Mouse (Mus musculus): Measurements from ENCODE around the gene Pck1. TPM values are rescaled to one million over a fixed set of nuclear protein-coding genes. Genes with fewer than 3 reads are reported as not detected.

The Pck1 gene
- total RNA-seq, 4 experiments from 2014 or later, result 3.9 to 5.8 (median 4.8) TPM

- DNase-seq (ENCODE audit: low spot score), result no peak
These were observed 50.9 kb downstream of the Pck1 start for GRCm38 (mm10) chr2:173203726-173204125.

GRCm38 (mm10) chr2:173204671-173205070 is 51.8 kb downstream of the Pck1 start:
- DNase-seq (ENCODE audit: low spot score), result no peak

- DNase-seq (ENCODE audit: low spot score), result no peak
These were observed 52.8 kb downstream of the Pck1 start for GRCm38 (mm10) chr2:173205563-173206099.

GRCm38 (mm10) chr2:173207051-173207450 is 54.2 kb downstream of the Pck1 start:
- no peak for DNase-seq (ENCODE audit: low spot score)

Other genes starting within 250 kb of the Pck1 start
- 1 to 10 TPM in 1 of 4 experiments, under 1 TPM in 3; 0.59 to 1.4 (median 0.74) TPM for gene Bmp7, start 212.7 kb upstream of the Pck1 start, total RNA-seq (2022)
- gene Spo11, start 175.3 kb upstream of the Pck1 start, total RNA-seq (2022), result not detected
- 10 to 100 TPM; 20.2 to 24.8 (median 23.0) TPM for gene Rae1, start 152.9 kb upstream of the Pck1 start, total RNA-seq (2022)
- gene Rbm38, start 132.6 kb upstream of the Pck1 start, total RNA-seq (2022), result 100 to 1,000 TPM; 143 to 197 (median 166) TPM
- under 1 TPM in 3 of 4 experiments, not detected in 1; 0.11 to 0.47 (median 0.16) TPM for gene Ctcfl, start 33.5 kb upstream of the Pck1 start, total RNA-seq (2022)
- under 1 TPM in 3 of 4 experiments, not detected in 1; 0.31 to 0.52 (median 0.46) TPM for gene Zbp1, start 65.9 kb downstream of the Pck1 start, total RNA-seq (2022)
- gene Pmepa1, start 123.5 kb downstream of the Pck1 start, total RNA-seq (2022), result 10 to 100 TPM; 24.5 to 31.5 (median 27.0) TPM

Data from heart, adult 8-10 months (tissue).